Mouse (Mus musculus) neural tube, embryonic 15.5 days (tissue): Measurements from ENCODE around the gene Obscn. TPM values are rescaled to one million over a fixed set of nuclear protein-coding genes. Genes with fewer than 3 reads are reported as not detected.

Experiments used
- ATAC-seq: fragments of 200-750 bp; cut with Nextera tagmentation; 2 replicates; pipeline ENCODE4 v1.8.0; 2017; ENCODE audit warnings: mild to moderate bottlenecking, moderate TSS enrichment, moderate library complexity; ENCODE audit not compliant: low FRiP score
- H3K27ac ChIP-seq: fragments of 300-500 bp; sonication (generic); replicated peaks from 2 replicates; pipeline ENCODE4 v1.5.1; 2015; ENCODE audit warnings: mild to moderate bottlenecking, inconsistent platforms
- H3K27me3 ChIP-seq: fragments of 300-500 bp; sonication (generic); replicated peaks from 2 replicates; pipeline ENCODE4 v1.6.1; 2015; ENCODE audit warnings: inconsistent platforms
- H3K36me3 ChIP-seq: fragments of 300-500 bp; sonication (generic); 2 replicates; pipeline ENCODE4 v1.6.1; 2015; ENCODE audit warnings: inconsistent platforms
- H3K4me1 ChIP-seq: fragments of 300-500 bp; sonication (generic); 2 replicates; pipeline ENCODE4 v1.6.1; 2015; ENCODE audit warnings: inconsistent platforms
- H3K4me2 ChIP-seq: fragments of 300-500 bp; sonication (generic); 2 replicates; pipeline ENCODE4 v1.6.1; 2015; ENCODE audit warnings: inconsistent platforms, mild to moderate bottlenecking, moderate library complexity
- H3K4me3 ChIP-seq: fragments of 300-500 bp; sonication (generic); replicated peaks from 2 replicates; pipeline ENCODE4 v1.5.1; 2015; ENCODE audit warnings: mild to moderate bottlenecking, inconsistent platforms
- H3K9ac ChIP-seq: fragments of 300-500 bp; sonication (generic); replicated peaks from 2 replicates; pipeline ENCODE4 v1.6.1; 2015; ENCODE audit warnings: mild to moderate bottlenecking, inconsistent platforms
- H3K9me3 ChIP-seq: fragments of 300-500 bp; sonication (generic); replicated peaks from 2 replicates; pipeline ENCODE4 v1.6.1; 2016; ENCODE audit warnings: inconsistent platforms
- WGBS: fragments of 180-500 bp; shearing (Covaris S2); methylation state at CpG from one replicate; pipeline ENCODE4 v1.1.7; 2015; ENCODE audit warnings: mixed read lengths; 5-methylcytosine and 5-hydroxymethylcytosine counted together
- polyA plus RNA-seq: library from polyadenylated mRNA; unstranded; fragments of >200 nt; fragmentation: Nextera tagmentation; extraction: Ambion mirVana; gene quantifications from 2 replicates; pipeline ENCODE4 v1.2.1, GENCODE M21; 2015

Gene Obscn
- polyA plus RNA-seq, 1 experiment from 2014 or later, result 0.91 TPM

- Histone ChIP-seq H3K27me3 (peaks cover 47% of the 10 kb centered on the region), H3K4me2 (no peak overlapping the region), H3K36me3 (no peaks in the 10 kb centered on the region), H3K9me3 (no peaks in the 10 kb centered on the region), H3K9ac (no peak overlapping the region), H3K27ac (no peak overlapping the region), H3K4me1 (peaks cover 13% of the 10 kb centered on the region), H3K4me3 (no peak overlapping the region)
- ATAC-seq, result no peak
- 75% methylated on average over 19 of the region's 19 CpGs for WGBS
These were observed 2.6 kb upstream of the Obscn start for GRCm38 (mm10) chr11:59138537-59139486.

GRCm38 (mm10) chr11:59136994-59137706 is 948 bp upstream of the Obscn start:
- H3K27me3 ChIP-seq, result peaks cover 62% of the 10 kb centered on the region
- H3K4me3 ChIP-seq, result no peak overlapping the region
- no peak for ATAC-seq
- no peak overlapping the region for H3K27ac ChIP-seq
- no peak overlapping the region for H3K4me2 ChIP-seq
- 69% methylated on average over 12 of the region's 12 CpGs for WGBS
- H3K9me3 ChIP-seq, result no peaks in the 10 kb centered on the region
- no peaks in the 10 kb centered on the region for H3K36me3 ChIP-seq
- peaks cover 13% of the 10 kb centered on the region for H3K4me1 ChIP-seq
- H3K9ac ChIP-seq, result no peak overlapping the region

GRCm38 (mm10) chr11:59135051-59135820 is 966 bp downstream of the Obscn start:
- Histone ChIP-seq H3K9me3 (no peaks in the 10 kb centered on the region), H3K27ac (no peak overlapping the region), H3K9ac (no peak overlapping the region; the same call in 1 of the 2 replicates), H3K4me2 (peak overlapping the region; percentile 59), H3K27me3 (peaks cover 66% of the 10 kb centered on the region), H3K4me1 (peaks cover 13% of the 10 kb centered on the region), H3K36me3 (no peaks in the 10 kb centered on the region), H3K4me3 (peak overlapping the region; percentile 34)
- peak; percentile 46; the same call in 1 of the 2 replicates for ATAC-seq
- 8% methylated on average over 55 of the region's 55 CpGs for WGBS

- Histone ChIP-seq H3K36me3 (no peaks in the 10 kb centered on the region), H3K27ac (no peak overlapping the region), H3K9me3 (no peaks in the 10 kb centered on the region), H3K4me2 (peak overlapping the region; percentile 34), H3K4me1 (peaks cover 13% of the 10 kb centered on the region), H3K27me3 (peaks cover 66% of the 10 kb centered on the region), H3K9ac (no peak overlapping the region), H3K4me3 (0 out of 2 replicates have a peak overlapping the region, but pooled peaks have one; percentile 8)
- WGBS, result 6% methylated on average over 34 of the region's 35 CpGs
- peak; percentile 37; the same call in 1 of the 2 replicates for ATAC-seq
These were observed 1.7 kb downstream of the Obscn start for GRCm38 (mm10) chr11:59134373-59134997.

- no peak for ATAC-seq
- Histone ChIP-seq H3K27ac (no peak overlapping the region), H3K4me2 (no peak overlapping the region), H3K4me1 (peaks cover 13% of the 10 kb centered on the region), H3K9ac (no peak overlapping the region), H3K36me3 (no peaks in the 10 kb centered on the region), H3K4me3 (no peak overlapping the region), H3K9me3 (no peaks in the 10 kb centered on the region), H3K27me3 (peaks cover 52% of the 10 kb centered on the region)
- 64% methylated on average over 2 of the region's 3 CpGs for WGBS
These were observed 4.1 kb downstream of the Obscn start for GRCm38 (mm10) chr11:59132065-59132464.

- Histone ChIP-seq H3K9me3 (no peaks in the 10 kb centered on the region), H3K4me3 (no peak overlapping the region), H3K27ac (no peak overlapping the region), H3K4me2 (no peak overlapping the region), H3K9ac (no peak overlapping the region), H3K36me3 (no peaks in the 10 kb centered on the region), H3K27me3 (peaks cover 45% of the 10 kb centered on the region), H3K4me1 (peaks cover 13% of the 10 kb centered on the region)
- ATAC-seq, result no peak
- 57% methylated on average over 18 of the region's 18 CpGs for WGBS
These were observed 4.8 kb downstream of the Obscn start for GRCm38 (mm10) chr11:59131348-59131919.

- WGBS, result 74% methylated on average over 9 of the region's 9 CpGs
- H3K4me3 ChIP-seq, result no peak overlapping the region
- H3K36me3 ChIP-seq, result no peaks in the 10 kb centered on the region
- no peak overlapping the region for H3K4me2 ChIP-seq
- H3K9ac ChIP-seq, result no peak overlapping the region
- H3K9me3 ChIP-seq, result no peaks in the 10 kb centered on the region
- peaks cover 9% of the 10 kb centered on the region for H3K4me1 ChIP-seq
- no peak overlapping the region for H3K27ac ChIP-seq
- ATAC-seq, result no peak
- H3K27me3 ChIP-seq, result peaks cover 39% of the 10 kb centered on the region
These were observed 5.4 kb downstream of the Obscn start for GRCm38 (mm10) chr11:59130782-59131181.

- Histone ChIP-seq H3K9me3 (no peaks in the 10 kb centered on the region), H3K36me3 (no peaks in the 10 kb centered on the region), H3K9ac (no peak overlapping the region), H3K27me3 (no peaks in the 10 kb centered on the region), H3K4me3 (no peak overlapping the region), H3K4me1 (no peaks in the 10 kb centered on the region), H3K27ac (no peak overlapping the region), H3K4me2 (no peak overlapping the region)
- ATAC-seq, result no peak
- WGBS, result 92% methylated on average over 5 of the region's 5 CpGs
These were observed 30.3 kb downstream of the Obscn start for GRCm38 (mm10) chr11:59105945-59106344.

GRCm38 (mm10) chr11:59102324-59102723 is 33.9 kb downstream of the Obscn start:
- WGBS, result 76% methylated on average over 3 of the region's 3 CpGs
- H3K4me1 ChIP-seq, result no peaks in the 10 kb centered on the region
- H3K4me2 ChIP-seq, result no peak overlapping the region
- no peaks in the 10 kb centered on the region for H3K9me3 ChIP-seq
- no peaks in the 10 kb centered on the region for H3K36me3 ChIP-seq
- H3K27me3 ChIP-seq, result no peaks in the 10 kb centered on the region
- ATAC-seq, result no peak
- H3K4me3 ChIP-seq, result no peak overlapping the region
- no peak overlapping the region for H3K9ac ChIP-seq
- no peak overlapping the region for H3K27ac ChIP-seq

- Histone ChIP-seq H3K9me3 (no peaks in the 10 kb centered on the region), H3K9ac (no peak overlapping the region), H3K4me1 (no peaks in the 10 kb centered on the region), H3K36me3 (no peaks in the 10 kb centered on the region), H3K27ac (no peak overlapping the region), H3K4me3 (no peak overlapping the region), H3K4me2 (no peak overlapping the region), H3K27me3 (no peaks in the 10 kb centered on the region)
- WGBS, result 26% methylated on average over 2 of the region's 2 CpGs
- ATAC-seq, result no peak
These were observed 37.9 kb downstream of the Obscn start for GRCm38 (mm10) chr11:59098339-59098738.

GRCm38 (mm10) chr11:59097770-59098169 is 38.4 kb downstream of the Obscn start:
- Histone ChIP-seq H3K27ac (no peak overlapping the region), H3K4me2 (no peak overlapping the region), H3K4me3 (no peak overlapping the region), H3K9me3 (no peaks in the 10 kb centered on the region), H3K27me3 (no peaks in the 10 kb centered on the region), H3K9ac (no peak overlapping the region), H3K36me3 (no peaks in the 10 kb centered on the region), H3K4me1 (no peaks in the 10 kb centered on the region)
- WGBS, result 84% methylated on average over 5 of the region's 5 CpGs
- no peak for ATAC-seq
